Mouse (Mus musculus): Measurements from ENCODE around the gene Actb.

DNA sequence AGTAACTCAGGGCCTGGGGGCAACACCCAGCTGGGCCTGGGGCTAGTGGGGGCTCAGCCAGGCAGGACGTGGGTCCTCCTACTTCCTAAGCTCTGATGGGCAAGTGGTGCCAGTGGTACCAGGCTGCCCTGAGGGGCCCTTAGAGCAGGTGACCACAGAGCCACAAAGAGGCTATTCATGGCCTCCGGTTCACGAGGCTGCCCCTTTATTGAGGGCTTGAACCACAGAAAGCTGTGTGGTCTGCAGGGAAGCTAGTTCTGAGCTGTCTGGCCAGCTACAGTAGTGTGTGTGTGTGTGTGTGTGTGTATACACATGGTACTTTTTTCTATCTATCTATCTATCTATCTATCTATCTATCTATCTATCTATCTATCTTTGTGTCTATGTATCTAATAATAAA lies 47.1 kb upstream of the Actb start:
- TF ChIP-seq USF2 (IDR thresholded peaks at IDR 0.05; ENCODE audit: borderline replicate concordance in 1 of 2, insufficient read depth in 1 of 2, low read depth in 1 of 2, low read length in 2 of 2) (no peak), CTCF (IDR thresholded peaks at IDR 0.05 in 2 of 3, conservative IDR thresholded peaks at IDR 0.05 in 1 of 3; ENCODE audit: control insufficient read depth in 1 of 3, insufficient read depth in 1 of 3, low read depth in 2 of 3, low read length in 3 of 3, poor library complexity in 1 of 3, severe bottlenecking in 1 of 3) (no peak), SMC3 (IDR thresholded peaks at IDR 0.05; ENCODE audit: low read depth, low read length) (no peak), POLR2A (IDR thresholded peaks at IDR 0.05; ENCODE audit: control insufficient read depth in 1 of 2, insufficient read depth in 1 of 2, low read depth in 1 of 2, low read length in 2 of 2, poor library complexity in 1 of 2) (no peak), UBTF (IDR thresholded peaks at IDR 0.05; ENCODE audit: borderline replicate concordance, insufficient read depth, low read depth, low read length) (no peak), HCFC1 (IDR thresholded peaks at IDR 0.05; ENCODE audit: low read depth, low read length) (no peak), ELF1 (IDR thresholded peaks at IDR 0.05; ENCODE audit: low read depth, low read length) (no peak), ZNF384 (IDR thresholded peaks at IDR 0.05; ENCODE audit: low read depth, low read length) (no peak), MAZ (IDR thresholded peaks at IDR 0.05; ENCODE audit: low read depth, low read length) (no peak), CHD2 (IDR thresholded peaks at IDR 0.05; ENCODE audit: low read length) (no peak), MYC (IDR thresholded peaks at IDR 0.05; ENCODE audit: low read depth, low read length) (no peak), BHLHE40 (IDR thresholded peaks at IDR 0.05; ENCODE audit: borderline replicate concordance, low read depth, low read length) (no peak), GATA1 (IDR thresholded peaks at IDR 0.05; ENCODE audit: low read depth, low read length) (no peak)

Data from MEL (cell line).